18 mouse cellular contexts compared by ENCODE assay signal in genomic region chr9:61597287-61597686, GRCm38 (mm10).
DNase-seq lines count a peak whose midpoint lies in the region; ATAC-seq and TF ChIP-seq lines count a peak whose summit lies in the region.
"Had no signal": no experiment of that assay in that cellular context is flagged by ENCODE, and none has a peak within 500 bp of the region (broad histone marks: within the 10 kb centered on the region; RNA-seq: fewer than 3 reads in every experiment).

No protein-coding gene starts in this region.

- WGBS in hindbrain, postnatal 0 days, result 41% methylated on average over 7 of the region's 7 CpGs
- WGBS in hindbrain, embryonic 13.5 days, result 29% methylated on average over 7 of the region's 7 CpGs
- whole genome bisulfite sequencing in neural tube, embryonic 12.5 days, result 28% methylated on average over 7 of the region's 7 CpGs
- 10% methylated on average over 7 of the region's 7 CpGs for WGBS in embryonic facial prominence, embryonic 13.5 days

- H3K27me3 ChIP-seq in hindbrain, postnatal 0 days (ENCODE audit: insufficient read depth, low read length), result no peaks in the 10 kb centered on the region
- peaks cover 12% of the 10 kb centered on the region; the same call in 1 of the 2 replicates for H3K27me3 ChIP-seq in hindbrain, embryonic 13.5 days
- no peaks in the 10 kb centered on the region; the same call in 1 of the 2 replicates for H3K27me3 ChIP-seq in neural tube, embryonic 12.5 days (replicated peaks)
- H3K27me3 ChIP-seq in embryonic facial prominence, embryonic 13.5 days, result no peaks in the 10 kb centered on the region
- H3K27me3 ChIP-seq: hindbrain, embryonic 15.5 days; liver, embryonic 15.5 days; Patski had no signal

- no peaks in the 10 kb centered on the region for H3K36me3 ChIP-seq in hindbrain, postnatal 0 days (ENCODE audit: insufficient read depth, low read length)
- H3K36me3 ChIP-seq in hindbrain, embryonic 13.5 days, result no peaks in the 10 kb centered on the region
- H3K36me3 ChIP-seq in neural tube, embryonic 12.5 days, result no peaks in the 10 kb centered on the region
- H3K36me3 ChIP-seq in embryonic facial prominence, embryonic 13.5 days, result no peaks in the 10 kb centered on the region
- H3K36me3 ChIP-seq: hindbrain, embryonic 15.5 days; liver, embryonic 15.5 days had no signal

- no peak overlapping the region for H3K9ac ChIP-seq in hindbrain, postnatal 0 days (replicated peaks; ENCODE audit: low read length)
- H3K9ac ChIP-seq in hindbrain, embryonic 13.5 days, result no peak overlapping the region
- no peak overlapping the region for H3K9ac ChIP-seq in neural tube, embryonic 12.5 days
- no peak overlapping the region for H3K9ac ChIP-seq in embryonic facial prominence, embryonic 13.5 days
- H3K9ac ChIP-seq: hindbrain, embryonic 15.5 days; liver, embryonic 15.5 days had no signal

- no peak overlapping the region for H3K27ac ChIP-seq in hindbrain, postnatal 0 days
- H3K27ac ChIP-seq in hindbrain, embryonic 13.5 days, result no peak overlapping the region
- H3K27ac ChIP-seq in neural tube, embryonic 12.5 days, result no peak overlapping the region
- 0 out of 2 replicates have a peak overlapping the region, but pooled peaks have one; percentile 60 for H3K27ac ChIP-seq in embryonic facial prominence, embryonic 13.5 days
- no peak overlapping the region for H3K27ac ChIP-seq in layer of hippocampus, adult 2 months
- H3K27ac ChIP-seq: hindbrain, embryonic 15.5 days; liver, embryonic 15.5 days had no signal

- ATAC-seq in hindbrain, postnatal 0 days, result no peak
- no peak for ATAC-seq in hindbrain, embryonic 13.5 days (ENCODE audit: low FRiP score)
- ATAC-seq in neural tube, embryonic 12.5 days (ENCODE audit: low FRiP score, low read depth), result no peak
- no peak for ATAC-seq in embryonic facial prominence, embryonic 13.5 days (ENCODE audit: insufficient number of reproducible peaks, insufficient read depth, low FRiP score, low TSS enrichment, low read depth)
- ATAC-seq: forebrain, embryonic 16.5 days; Patski had no signal

- no peak overlapping the region for H3K4me2 ChIP-seq in hindbrain, postnatal 0 days (ENCODE audit: low read depth, low read length)
- no peak overlapping the region for H3K4me2 ChIP-seq in hindbrain, embryonic 13.5 days
- 0 out of 2 replicates have a peak overlapping the region, but pooled peaks have one; percentile 2 for H3K4me2 ChIP-seq in neural tube, embryonic 12.5 days (replicated peaks)
- H3K4me2 ChIP-seq in embryonic facial prominence, embryonic 13.5 days, result peak overlapping the region; percentile 30
- H3K4me2 ChIP-seq: hindbrain, embryonic 15.5 days; liver, embryonic 15.5 days had no signal

- no peaks in the 10 kb centered on the region for H3K4me1 ChIP-seq in hindbrain, postnatal 0 days (ENCODE audit: insufficient read depth, low read length)
- H3K4me1 ChIP-seq in hindbrain, embryonic 13.5 days (replicated peaks), result peaks cover 39% of the 10 kb centered on the region
- peaks cover 17% of the 10 kb centered on the region; the same call in 1 of the 2 replicates for H3K4me1 ChIP-seq in neural tube, embryonic 12.5 days
- peaks cover 37% of the 10 kb centered on the region for H3K4me1 ChIP-seq in embryonic facial prominence, embryonic 13.5 days
- H3K4me1 ChIP-seq: liver, embryonic 15.5 days; megakaryocyte, embryonic 14.5 days had no signal

- no peak for DNase-seq in hindbrain, postnatal 0 days (ENCODE audit: low spot score)
- no peak for DNase-seq in neural tube, embryonic 10.5 days (ENCODE audit: extremely low spot score, low spot score)
- no peak for DNase-seq in left cerebral cortex, postnatal 10 days (ENCODE audit: extremely low spot score in 1 of 2, low spot score in 2 of 2)
- DNase-seq in layer of hippocampus, adult 2 months (ENCODE audit: low spot score in 2 of 2), result no peak
- DNase-seq: cerebellum, adult 9-10 months; gastrocnemius, postnatal 10 days; kidney, postnatal 25 days; left cerebral cortex, postnatal 4 days; right cerebral cortex, postnatal 25 days; thymus, postnatal 25 days had no signal

- no peak overlapping the region for H3K4me3 ChIP-seq in hindbrain, postnatal 0 days (ENCODE audit: low read length)
- no peak overlapping the region for H3K4me3 ChIP-seq in hindbrain, embryonic 13.5 days
- H3K4me3 ChIP-seq in neural tube, embryonic 12.5 days, result no peak overlapping the region
- no peak overlapping the region for H3K4me3 ChIP-seq in embryonic facial prominence, embryonic 13.5 days
- H3K4me3 ChIP-seq in layer of hippocampus, adult 2 months, result no peak overlapping the region
- H3K4me3 ChIP-seq: hindbrain, embryonic 15.5 days; liver, embryonic 15.5 days; megakaryocyte, embryonic 14.5 days had no signal

- TF ChIP-seq CTCF in hindbrain, postnatal 0 days (IDR thresholded peaks at IDR 0.05; ENCODE audit: low read depth), result peak; percentile 12; the same call in 1 of the 2 replicates
- TF ChIP-seq CTCF in layer of hippocampus, adult 2 months (conservative IDR thresholded peaks at IDR 0.05), result no peak

- intact Hi-C loops in left cerebral cortex, postnatal 10 days (cut with DNase I), result no loop called here

- no peaks in the 10 kb centered on the region for H3K9me3 ChIP-seq in hindbrain, postnatal 0 days (ENCODE audit: low read length)
- H3K9me3 ChIP-seq in hindbrain, embryonic 13.5 days, result no peaks in the 10 kb centered on the region
- H3K9me3 ChIP-seq in neural tube, embryonic 12.5 days, result no peaks in the 10 kb centered on the region
- H3K9me3 ChIP-seq in embryonic facial prominence, embryonic 13.5 days, result no peaks in the 10 kb centered on the region
- H3K9me3 ChIP-seq: hindbrain, embryonic 15.5 days; liver, embryonic 15.5 days had no signal

Comparison
In these comparisons a context has a peak if more than half of its experiments do, and no peak if none do; other contexts are left out.
1. H3K4me2 ChIP-seq: peak in neural tube, embryonic 12.5 days (single experiment) and embryonic facial prominence, embryonic 13.5 days (single experiment); none in hindbrain, postnatal 0 days (single experiment) and hindbrain, embryonic 13.5 days (single experiment).